Mouse (Mus musculus) c-Kit-positive CD71-positive TER-119-positive erythroid progenitor cells, embryonic 14.5 days (primary cell): Measurements from ENCODE around the gene Gsx1.

Experiments
- DNase-seq: peaks from one replicate; pipeline ENCODE4 v3.0.0-alpha.2; 2013; ENCODE audit warnings: low spot score

Gene Gsx1

DNA sequence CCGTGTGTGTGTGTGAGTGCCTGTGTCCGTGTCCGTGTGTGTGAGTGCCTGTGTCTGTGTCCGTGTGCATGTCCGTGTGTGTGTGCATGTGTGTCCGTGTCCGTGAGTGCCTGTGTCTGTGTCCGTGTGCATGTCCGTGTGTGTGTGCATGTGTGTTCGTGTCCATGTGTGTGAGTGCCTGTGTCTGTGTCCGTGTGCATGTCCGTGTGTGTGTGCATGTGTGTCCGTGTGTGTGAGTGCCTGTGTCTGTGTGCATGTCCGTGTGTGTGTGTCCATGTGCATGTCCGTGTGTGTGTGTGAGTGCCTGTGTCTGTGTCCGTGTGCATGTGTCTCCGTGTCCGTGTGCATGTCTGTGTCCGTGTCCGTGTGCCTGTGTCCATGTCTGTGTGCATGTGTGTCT is 19.4 kb downstream of the Gsx1 start:
- DNase-seq, result no peak

DNA sequence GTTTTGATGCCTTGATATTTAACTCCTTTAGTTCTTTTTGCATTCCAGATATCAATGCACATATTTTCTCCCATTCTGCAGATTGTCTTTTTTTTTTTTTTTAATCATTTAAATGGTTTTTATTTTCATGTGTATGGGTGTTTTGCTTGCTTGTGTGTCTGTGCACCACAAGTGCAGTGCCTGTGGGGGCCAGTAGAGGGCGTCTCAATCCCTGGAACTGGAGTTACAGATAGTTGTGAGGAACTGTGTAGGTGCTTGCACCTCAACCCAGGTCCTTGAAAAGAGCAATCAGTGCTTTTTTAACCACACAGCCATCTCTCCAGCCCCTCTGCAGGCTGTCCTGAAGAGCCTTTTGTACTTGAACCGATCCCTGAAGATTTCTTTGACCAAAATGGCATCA is 20.0 kb downstream of the Gsx1 start:
- no peak for DNase-seq

DNA sequence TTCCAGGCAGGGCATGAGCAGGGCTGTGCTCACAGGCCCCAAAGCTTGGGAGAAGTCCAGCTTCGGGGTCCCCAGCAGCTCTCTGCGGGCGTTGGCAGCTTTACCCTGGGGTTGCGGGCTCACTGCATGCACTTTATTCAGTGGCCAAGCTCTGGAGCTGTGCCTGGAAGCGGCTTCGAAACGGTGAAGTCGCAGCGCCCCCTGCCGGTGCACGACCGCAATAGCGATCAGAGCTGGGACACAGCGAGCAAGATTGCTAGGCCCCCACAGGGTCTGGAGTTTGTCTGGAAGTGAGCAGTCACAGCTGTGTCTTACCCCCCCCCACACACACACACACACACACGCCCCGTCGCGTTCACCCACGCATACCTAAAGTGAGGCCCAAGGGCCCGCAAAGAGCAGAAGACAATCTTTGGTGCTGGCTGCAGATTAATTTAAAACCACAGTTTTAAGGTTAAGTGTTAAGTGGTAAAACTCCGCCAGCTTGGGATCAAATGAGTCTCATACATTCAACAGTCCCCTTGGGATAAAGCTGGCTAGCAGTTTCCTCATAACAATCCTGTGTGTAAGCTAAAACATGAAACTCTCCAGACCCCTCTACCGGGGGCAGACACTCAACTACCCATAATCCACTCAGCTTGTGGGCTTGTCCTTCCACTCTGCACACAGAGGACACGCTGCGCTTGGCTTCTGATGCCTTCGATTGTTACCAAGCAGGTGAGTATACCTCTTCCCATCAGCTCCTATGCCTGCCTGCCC is 39.0 kb downstream of the Gsx1 start:
- DNase-seq, result peak; percentile 40

DNA sequence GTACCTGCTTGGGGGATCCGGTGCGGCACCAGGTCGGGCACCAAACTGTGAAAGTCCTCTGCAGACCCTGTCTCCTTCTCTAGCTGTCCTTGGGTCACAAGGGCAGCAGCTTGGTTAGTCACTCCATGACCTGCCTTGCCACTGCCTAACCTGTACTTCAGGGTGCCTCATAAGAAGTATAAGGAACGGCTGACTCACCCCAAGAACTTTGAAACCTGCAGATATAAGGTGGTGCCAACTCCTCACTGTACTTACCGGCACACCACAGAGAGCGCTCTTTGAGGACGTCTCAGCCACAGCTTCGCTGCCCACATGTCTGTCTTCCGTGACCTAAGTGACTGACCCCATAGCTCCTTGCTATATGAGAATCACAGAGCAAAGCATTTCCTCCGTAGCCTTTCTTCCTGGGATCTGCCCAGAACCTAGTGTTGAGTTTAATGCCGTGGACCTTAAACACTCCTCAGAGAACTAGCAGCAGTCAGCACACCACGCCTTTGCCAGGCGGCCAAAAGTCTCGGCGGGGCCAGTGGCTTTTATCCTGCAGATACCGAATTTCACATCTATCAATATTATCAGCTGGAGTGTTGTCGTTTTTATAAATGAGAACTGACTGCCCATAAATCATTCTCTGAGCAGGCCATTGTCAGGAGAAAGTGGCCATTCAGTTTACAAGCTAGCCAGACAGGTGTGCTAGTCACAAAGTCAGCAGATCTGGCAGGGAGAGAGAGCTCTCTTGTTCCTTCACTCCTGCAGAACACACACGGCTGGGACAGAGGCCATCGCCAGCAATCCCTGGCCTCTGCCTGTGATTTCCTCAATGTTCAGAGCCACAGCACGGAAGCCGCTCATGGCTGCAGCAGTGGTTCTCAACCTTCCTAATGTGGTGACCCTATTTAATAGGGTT is 47.2 kb downstream of the Gsx1 start:
- no peak for DNase-seq
